Mouse (Mus musculus): Measurements from ENCODE around the gene Bcl10. TPM values are rescaled to one million over a fixed set of nuclear protein-coding genes. Genes with fewer than 3 reads are reported as not detected.

Bcl10 gene
- polyA plus RNA-seq, 1 experiment: not detected

- H3K27ac ChIP-seq (ENCODE audit: insufficient read depth, low read depth, low read length): no peak overlapping the region
- no peak overlapping the region for H3K4me3 ChIP-seq (ENCODE audit: insufficient read depth, low read depth, low read length)
- peaks cover 10% of the 10 kb centered on the region for H3K4me1 ChIP-seq (ENCODE audit: control insufficient read depth, insufficient read depth, low read length)
- 85% methylated on average over 5 of the region's 5 CpGs for WGBS
- TF ChIP-seq CTCF (IDR thresholded peaks at IDR 0.05; ENCODE audit: insufficient read depth, low read depth, low read length): no peak
- TF ChIP-seq POLR2A (IDR thresholded peaks at IDR 0.05; ENCODE audit: insufficient read depth, low read depth, low read length): no peak
Observed at GRCm38 (mm10) chr3:145966806-145967205, 44.2 kb downstream of the Bcl10 start.

- TF ChIP-seq POLR2A (IDR thresholded peaks at IDR 0.05; ENCODE audit: insufficient read depth, low read depth, low read length) (no peak), CTCF (IDR thresholded peaks at IDR 0.05; ENCODE audit: insufficient read depth, low read depth, low read length) (no peak)
- H3K4me1 ChIP-seq (ENCODE audit: control insufficient read depth, insufficient read depth, low read length): peaks cover 10% of the 10 kb centered on the region
- H3K4me3 ChIP-seq (ENCODE audit: insufficient read depth, low read depth, low read length): no peak overlapping the region
- 73% methylated on average over 14 of the region's 14 CpGs for WGBS
- H3K27ac ChIP-seq (ENCODE audit: insufficient read depth, low read depth, low read length): no peak overlapping the region
Observed at GRCm38 (mm10) chr3:145969031-145969501, 46.5 kb downstream of the Bcl10 start.

- H3K4me1 ChIP-seq (ENCODE audit: control insufficient read depth, insufficient read depth, low read length): peaks cover 8% of the 10 kb centered on the region
- TF ChIP-seq POLR2A (IDR thresholded peaks at IDR 0.05; ENCODE audit: insufficient read depth, low read depth, low read length): no peak
- no peak for TF ChIP-seq CTCF (IDR thresholded peaks at IDR 0.05; ENCODE audit: insufficient read depth, low read depth, low read length)
- 24% methylated on average over 10 of the region's 10 CpGs for WGBS
- peak overlapping the region; percentile 70 for H3K27ac ChIP-seq (ENCODE audit: insufficient read depth, low read depth, low read length)
- H3K4me3 ChIP-seq (ENCODE audit: insufficient read depth, low read depth, low read length): no peak overlapping the region
Observed at GRCm38 (mm10) chr3:145971501-145971900, 48.9 kb downstream of the Bcl10 start.

GRCm38 (mm10) chr3:145974986-145975385 lies 52.4 kb downstream of the Bcl10 start:
- Histone ChIP-seq H3K4me3 (ENCODE audit: insufficient read depth, low read depth, low read length) (no peak overlapping the region), H3K27ac (ENCODE audit: insufficient read depth, low read depth, low read length) (no peak overlapping the region), H3K4me1 (ENCODE audit: control insufficient read depth, insufficient read depth, low read length) (peaks cover 8% of the 10 kb centered on the region)
- TF ChIP-seq POLR2A (IDR thresholded peaks at IDR 0.05; ENCODE audit: insufficient read depth, low read depth, low read length) (no peak), CTCF (IDR thresholded peaks at IDR 0.05; ENCODE audit: insufficient read depth, low read depth, low read length) (no peak)
- WGBS: 59% methylated on average over 7 of the region's 7 CpGs

Other genes with a start within 250 kb of the Bcl10 start
- not detected in 2 replicates for gene Ddah1, start 164.1 kb upstream of the Bcl10 start, polyA plus RNA-seq (2012; ENCODE audit: insufficient read depth, insufficient read length, low replicate concordance, missing spikeins)
- gene 2410004B18Rik, start 15.2 kb downstream of the Bcl10 start, polyA plus RNA-seq (2012; ENCODE audit: insufficient read depth, insufficient read length, low replicate concordance, missing spikeins): not detected in 2 replicates
- not detected in 2 replicates for gene Syde2, start 65.1 kb downstream of the Bcl10 start, polyA plus RNA-seq (2012; ENCODE audit: insufficient read depth, insufficient read length, low replicate concordance, missing spikeins)
- not detected in 2 replicates for gene Wdr63, start 185.3 kb downstream of the Bcl10 start, polyA plus RNA-seq (2012; ENCODE audit: insufficient read depth, insufficient read length, low replicate concordance, missing spikeins)
- gene Mcoln3, start 194.6 kb downstream of the Bcl10 start, polyA plus RNA-seq (2012; ENCODE audit: insufficient read depth, insufficient read length, low replicate concordance, missing spikeins): not detected in 2 replicates
- not detected in 2 replicates for gene Mcoln2, start 227.0 kb downstream of the Bcl10 start, polyA plus RNA-seq (2012; ENCODE audit: insufficient read depth, insufficient read length, low replicate concordance, missing spikeins)

Measured in olfactory bulb, adult 2 months (tissue).